Mouse (Mus musculus): ENCODE data around the gene Arpin. TPM values are rescaled to one million over a fixed set of nuclear protein-coding genes. Genes with fewer than 3 reads are reported as not detected.

Gene Arpin
- total RNA-seq (2015; ENCODE audit: low replicate concordance) (not detected in 2 replicates), total RNA-seq (2017; ENCODE audit: low replicate concordance) (0.34 and 0.42 TPM in 2 replicates)

DNA sequence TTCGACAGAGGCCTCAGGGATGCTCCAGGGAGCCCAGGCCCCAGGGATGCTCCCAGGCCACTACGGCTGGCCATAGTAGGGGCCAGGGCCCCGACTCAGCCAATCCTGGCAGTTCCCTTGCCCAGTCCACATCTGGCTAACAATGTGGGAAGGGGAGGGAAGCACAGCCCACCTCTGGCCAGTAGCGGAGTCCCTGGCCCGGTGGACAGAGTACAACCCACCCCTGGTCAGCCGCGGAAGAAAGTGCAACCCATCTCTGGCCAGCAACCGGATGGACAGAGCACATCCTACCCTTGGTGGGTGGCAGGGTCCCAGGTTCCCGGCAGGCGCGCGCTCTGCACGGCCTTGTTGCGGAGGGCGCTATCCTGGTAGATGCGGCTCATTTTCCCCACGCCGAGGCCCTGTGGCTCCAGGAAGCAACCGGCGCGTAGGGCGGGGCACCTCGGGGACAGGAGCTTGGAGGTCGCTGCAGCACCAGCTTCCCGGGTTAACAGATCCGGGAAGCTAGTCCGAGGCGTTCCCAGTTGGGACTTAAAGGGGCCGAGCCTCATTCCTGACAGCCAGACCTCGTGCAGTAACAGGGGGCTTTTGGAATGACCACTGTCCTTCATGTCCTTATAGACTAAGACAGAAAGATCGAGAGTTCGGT lies at the start of gene Arpin:
Gene Arpin, minus strand, starts transcription at position 498 of the 649 bp plus-strand sequence.
- ATAC-seq (replicated peaks; ENCODE audit: low FRiP score, poor library complexity, severe bottlenecking), result no peak

DNA sequence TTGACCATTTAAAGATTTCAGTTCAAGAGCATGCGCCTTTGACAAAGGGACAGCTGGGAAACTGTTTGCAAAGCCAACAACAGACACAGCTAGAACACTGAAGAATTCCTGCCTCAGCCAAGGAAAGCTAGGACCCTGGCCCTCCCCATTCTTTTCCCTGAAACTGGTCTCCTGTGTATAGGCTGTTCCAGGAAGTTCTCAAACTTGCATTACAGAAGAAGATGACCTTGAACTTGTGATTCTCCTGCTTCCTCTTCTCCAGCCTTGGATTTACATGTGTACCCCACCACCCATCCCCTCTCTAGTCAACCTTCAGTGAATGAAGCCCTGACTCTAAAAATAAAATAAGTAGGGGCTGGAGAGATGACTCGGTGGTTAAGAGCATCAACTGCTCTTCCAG lies 40.2 kb upstream of the Arpin start:
- no peak for ATAC-seq (replicated peaks; ENCODE audit: low FRiP score, poor library complexity, severe bottlenecking)

DNA sequence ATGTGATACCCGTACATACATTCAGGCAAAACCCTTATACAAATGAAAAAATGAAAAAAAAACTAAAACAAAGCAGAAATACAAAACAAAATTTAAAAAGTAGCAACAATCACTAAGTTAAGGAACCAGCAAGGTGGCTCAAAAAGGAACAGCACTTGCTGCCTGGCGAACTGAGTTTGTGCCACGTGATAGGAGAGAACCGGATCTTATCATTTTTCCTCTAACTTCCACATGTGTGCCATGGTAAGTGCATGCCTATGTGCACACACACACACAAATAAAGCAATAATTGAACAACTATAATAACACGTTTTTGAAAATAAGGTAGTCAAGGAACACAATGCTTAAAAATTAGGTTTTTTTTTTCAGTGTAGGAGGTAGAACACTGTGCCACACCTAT lies 37.0 kb upstream of the Arpin start:
- ATAC-seq (replicated peaks; ENCODE audit: low FRiP score, poor library complexity, severe bottlenecking), result no peak

DNA sequence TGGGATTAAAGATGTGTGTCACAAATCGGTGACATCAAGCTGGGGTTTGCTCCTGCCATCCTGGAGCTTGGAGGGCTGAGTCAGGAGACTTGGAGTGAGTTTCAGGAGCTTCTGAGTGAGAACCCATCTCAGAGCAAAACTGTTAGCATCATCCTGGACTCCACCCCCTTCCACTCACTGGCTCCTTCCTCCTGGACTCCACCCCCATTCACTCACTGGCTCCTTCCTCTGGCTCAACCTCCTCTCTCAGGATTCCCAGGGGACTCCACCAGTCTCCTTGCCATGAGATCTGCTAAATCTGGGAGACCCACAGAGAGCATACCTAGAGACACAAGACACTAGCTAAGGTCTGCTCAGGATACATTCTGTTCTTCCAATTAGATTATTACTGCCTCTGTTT lies 35.2 kb upstream of the Arpin start:
- ATAC-seq (replicated peaks; ENCODE audit: low FRiP score, poor library complexity, severe bottlenecking), result no peak

DNA sequence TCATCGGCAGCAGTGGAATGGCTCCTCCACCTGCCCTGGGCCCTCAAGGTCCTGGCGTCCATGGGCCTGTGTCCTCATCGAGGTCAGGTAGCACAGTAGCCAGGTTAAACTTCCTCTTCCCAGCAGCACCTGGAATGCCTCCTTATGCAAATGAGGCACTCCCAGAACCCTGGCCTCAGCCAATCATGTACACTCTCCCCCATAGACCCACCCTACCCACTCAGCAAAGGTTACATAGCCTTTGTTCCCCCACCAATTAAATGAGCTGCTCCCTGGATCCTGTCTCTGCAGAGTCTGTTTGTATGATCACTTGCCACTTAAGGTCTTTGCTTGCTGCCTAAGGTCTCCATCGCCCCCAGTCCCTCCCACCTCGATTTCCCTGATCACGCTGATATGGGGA lies 33.2 kb upstream of the Arpin start:
- ATAC-seq (replicated peaks; ENCODE audit: low FRiP score, poor library complexity, severe bottlenecking), result no peak

DNA sequence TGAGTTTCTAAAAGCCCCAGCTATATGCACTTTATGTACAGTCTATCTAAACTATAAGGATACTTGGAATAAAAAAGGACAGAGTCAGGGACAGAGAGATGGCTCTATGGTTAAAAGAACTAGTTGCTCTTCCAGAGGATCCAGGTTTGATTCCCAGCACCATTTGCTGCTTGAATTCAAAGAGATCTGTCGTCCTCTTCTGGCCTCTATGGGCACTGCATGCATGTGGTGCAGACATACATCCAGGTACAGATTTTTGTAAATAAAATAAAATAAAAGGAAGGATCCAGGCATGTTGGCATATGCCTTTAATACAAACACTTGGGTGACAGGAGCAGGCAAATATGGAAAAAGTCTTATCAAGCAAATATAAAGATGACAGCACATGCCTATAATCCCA lies 26.4 kb upstream of the Arpin start:
- no peak for ATAC-seq (replicated peaks; ENCODE audit: low FRiP score, poor library complexity, severe bottlenecking)

DNA sequence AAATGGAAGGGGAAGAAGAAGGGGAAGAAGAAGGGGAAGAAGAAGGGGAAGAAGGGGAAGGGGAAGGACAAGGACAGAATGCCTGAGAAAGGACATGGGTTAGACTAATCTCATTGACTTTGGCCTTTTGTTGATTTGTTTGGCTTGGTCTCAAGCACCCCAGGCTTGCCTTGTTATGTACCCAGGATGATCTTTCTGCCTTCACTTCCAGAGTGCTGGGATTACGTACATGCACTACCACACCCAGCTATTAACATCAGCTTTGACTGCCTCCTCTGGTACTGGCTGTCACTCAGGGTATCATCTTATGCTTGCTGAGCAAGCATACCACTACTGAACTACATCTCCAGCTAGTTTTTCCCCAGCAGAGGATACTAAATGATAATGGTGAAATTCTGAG lies 21.0 kb upstream of the Arpin start:
- ATAC-seq (replicated peaks; ENCODE audit: low FRiP score, poor library complexity, severe bottlenecking), result no peak

DNA sequence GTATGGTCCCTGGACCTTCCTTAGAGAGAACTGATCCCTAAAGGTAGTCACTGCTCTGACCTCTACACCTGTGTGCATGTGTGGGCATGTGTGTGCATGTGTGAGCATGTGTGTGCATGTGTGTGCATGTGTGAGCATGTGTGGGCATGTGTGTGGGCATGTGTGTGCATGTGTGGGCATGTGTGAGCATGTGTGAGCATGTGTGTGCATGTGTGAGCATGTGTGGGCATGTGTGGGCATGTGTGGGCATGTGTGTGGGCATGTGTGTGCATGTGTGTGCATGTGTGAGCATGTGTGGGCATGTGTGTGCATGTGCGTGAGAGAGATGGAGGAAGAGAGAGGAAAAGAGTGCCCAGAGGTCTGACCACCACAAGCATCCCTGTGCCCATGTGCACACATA lies 19.7 kb upstream of the Arpin start:
- ATAC-seq (replicated peaks; ENCODE audit: low FRiP score, poor library complexity, severe bottlenecking), result no peak

DNA sequence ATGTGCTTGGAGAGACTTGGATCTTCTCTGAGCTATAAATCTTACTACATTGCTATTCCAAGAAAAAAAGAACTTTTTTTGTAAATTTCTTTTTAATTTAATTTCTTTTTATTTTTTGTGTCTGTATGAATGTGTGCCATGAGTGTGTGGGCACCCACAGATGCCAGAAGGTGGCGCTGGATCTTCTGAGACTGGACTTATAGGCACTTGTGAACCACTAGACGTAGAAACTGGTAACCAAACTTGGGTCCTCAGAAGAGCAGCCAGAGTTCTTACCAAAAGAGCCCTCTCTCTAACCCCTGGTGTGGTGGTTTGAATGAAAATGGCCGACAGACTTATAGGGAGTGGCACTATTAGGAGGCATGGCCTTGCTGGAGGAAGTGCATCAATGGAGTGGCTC lies 15.9 kb upstream of the Arpin start:
- no peak for ATAC-seq (replicated peaks; ENCODE audit: low FRiP score, poor library complexity, severe bottlenecking)

DNA sequence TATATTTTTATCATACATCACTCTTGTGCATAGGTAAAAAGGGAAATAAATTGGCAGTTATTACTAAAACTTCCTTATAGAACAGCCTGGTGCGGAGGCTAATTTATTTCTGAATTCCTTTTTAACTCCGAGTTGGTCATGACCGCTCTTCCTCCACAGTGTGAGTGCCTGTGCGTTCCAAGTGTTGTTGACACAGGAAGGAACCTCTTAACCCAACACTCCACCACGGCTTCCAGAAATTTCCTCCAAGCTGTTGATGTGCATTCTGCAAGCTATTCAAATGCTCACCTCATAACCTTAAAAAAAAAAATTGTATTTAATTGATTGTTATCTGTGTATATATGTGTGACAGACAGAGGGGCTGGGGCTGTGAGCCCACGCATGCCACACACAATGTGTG lies 15.1 kb upstream of the Arpin start:
- no peak for ATAC-seq (replicated peaks; ENCODE audit: low FRiP score, poor library complexity, severe bottlenecking)

DNA sequence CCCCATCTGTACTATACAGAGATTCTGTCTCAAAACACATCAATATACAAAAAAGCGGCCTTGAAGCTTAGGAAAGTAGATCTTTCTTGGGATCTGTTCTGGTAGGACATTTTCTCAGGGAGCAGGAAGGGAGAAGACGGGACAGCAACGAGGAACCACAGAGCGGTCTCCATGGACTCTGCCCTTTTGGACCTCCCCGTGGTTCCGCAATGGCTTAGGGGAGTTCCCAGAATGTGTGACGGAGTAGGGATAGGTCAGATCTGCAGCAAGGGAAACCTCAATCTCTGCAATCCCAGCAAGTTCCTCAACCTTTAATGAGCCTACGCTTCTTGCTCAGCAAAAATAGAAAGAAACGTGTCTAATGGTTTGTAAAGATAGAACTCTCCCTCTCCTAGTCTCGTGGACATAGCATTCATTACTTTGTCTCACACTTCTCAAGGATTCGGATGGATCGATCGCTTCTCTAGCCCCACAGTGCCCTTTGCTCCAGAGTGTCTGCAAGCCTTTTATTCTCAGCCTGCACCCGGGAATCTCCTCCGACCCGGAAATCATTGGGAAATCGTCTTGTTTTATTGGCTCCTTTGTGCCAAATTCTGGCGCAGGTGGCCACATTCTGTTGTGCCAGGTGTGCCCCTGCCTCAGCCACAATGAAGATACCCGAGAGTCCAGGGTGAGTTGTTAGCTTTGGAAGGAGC lies 499 bp upstream of the Arpin start:
- no peak for ATAC-seq (replicated peaks; ENCODE audit: low FRiP score, poor library complexity, severe bottlenecking)

DNA sequence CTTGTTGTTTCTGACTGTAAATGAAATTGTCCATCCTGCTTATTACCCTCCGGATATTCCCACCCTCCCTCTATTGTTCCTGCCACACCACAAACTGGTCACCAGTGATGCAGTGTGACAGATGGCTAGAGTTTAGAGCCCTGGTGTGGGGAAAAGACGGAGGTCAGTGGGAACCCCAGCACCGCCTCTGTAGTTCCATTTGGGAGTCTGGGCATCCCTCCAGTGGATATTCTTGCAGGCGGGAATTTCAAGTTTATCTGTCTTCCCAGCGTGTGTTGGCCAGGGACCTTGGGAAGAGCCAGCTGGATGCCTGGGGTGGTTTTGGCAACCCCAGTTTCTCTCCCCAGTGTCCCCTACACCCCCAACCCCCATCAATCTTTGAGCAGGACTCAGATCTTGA lies 698 bp downstream of the Arpin start:
- no peak for ATAC-seq (replicated peaks; ENCODE audit: low FRiP score, poor library complexity, severe bottlenecking)

DNA sequence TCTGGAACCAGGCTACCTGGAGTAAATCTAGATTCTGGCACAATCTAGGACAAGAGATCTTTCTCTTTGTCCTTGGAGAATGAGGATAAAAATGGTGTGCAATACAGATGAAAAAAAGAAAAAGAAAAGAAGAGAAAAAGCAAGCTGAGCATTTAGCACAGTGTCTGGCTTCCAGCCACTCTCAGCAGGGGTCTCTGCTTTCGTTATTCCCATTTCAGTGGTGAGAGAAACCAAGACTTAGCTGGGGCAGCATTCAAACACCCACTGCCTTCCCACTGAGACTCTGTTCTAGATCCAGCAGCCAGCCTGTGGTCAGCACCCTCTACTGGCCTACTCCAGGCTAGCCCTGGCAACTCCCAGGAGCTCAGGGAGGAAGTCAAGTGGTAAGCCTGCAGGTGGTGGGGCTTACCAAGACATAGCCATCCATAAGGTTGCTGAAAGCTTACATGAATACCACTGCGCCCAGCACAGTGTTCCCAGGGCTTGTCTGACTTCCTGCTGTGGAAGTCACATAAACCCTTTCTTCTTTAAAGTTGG lies 6.6 kb downstream of the Arpin start:
- ATAC-seq (replicated peaks; ENCODE audit: low FRiP score, poor library complexity, severe bottlenecking), result no peak

DNA sequence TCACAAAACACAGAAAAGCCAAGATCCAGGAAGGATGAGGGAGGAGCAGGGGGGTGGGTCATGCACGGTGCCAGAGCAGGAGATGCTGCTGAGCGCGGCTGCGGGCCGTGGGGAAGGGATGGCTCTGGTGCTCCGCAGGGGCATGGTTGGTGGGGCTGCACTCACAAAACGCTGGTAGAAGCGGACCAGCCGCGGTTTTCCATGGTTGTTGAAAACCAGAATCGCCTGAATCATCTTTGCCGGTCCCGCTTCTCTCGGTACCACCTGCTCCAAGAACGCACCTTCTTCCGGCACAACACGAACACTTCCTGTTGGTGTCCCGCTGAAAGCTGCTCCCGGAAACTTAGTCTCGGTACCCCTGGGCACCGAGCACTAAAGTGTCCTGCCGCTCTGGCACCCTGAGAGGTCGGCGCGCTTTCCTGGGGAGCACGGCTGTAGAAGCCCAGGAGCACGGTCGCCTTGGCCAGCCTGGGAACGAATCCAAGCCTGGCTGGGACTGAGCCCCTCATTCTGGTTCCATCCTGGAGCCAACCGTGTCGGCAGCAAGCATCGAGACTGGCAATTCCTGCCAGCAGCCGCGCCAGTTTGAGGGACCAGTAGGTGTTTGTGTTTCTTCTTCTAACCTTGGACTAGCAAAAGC lies 14.7 kb downstream of the Arpin start, which contains the start of gene Ap3s2:
Gene Ap3s2, minus strand, starts transcription at position 306 of the 640 bp plus-strand sequence.
- ATAC-seq (replicated peaks; ENCODE audit: low FRiP score, poor library complexity, severe bottlenecking), result peak; percentile 93

DNA sequence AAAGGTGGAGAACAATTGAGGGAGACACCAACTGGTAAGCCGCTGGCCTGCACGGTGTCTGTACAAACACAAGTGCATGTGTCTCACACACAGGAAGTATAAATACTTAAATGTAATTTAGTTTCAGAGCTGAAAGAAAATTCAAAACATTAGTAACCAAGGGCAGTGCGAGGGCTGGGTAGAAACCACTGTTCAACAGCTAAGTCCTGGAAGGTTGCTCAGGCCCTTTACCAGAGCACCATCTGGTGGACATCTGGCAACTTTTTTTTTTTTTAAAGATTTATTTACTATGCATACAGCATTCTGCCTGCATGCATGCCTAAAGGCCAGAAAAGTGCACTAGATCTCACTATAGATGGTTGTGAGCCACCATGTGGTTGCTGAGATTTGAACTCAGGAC lies 20.6 kb downstream of the Arpin start:
- ATAC-seq (replicated peaks; ENCODE audit: low FRiP score, poor library complexity, severe bottlenecking), result no peak

DNA sequence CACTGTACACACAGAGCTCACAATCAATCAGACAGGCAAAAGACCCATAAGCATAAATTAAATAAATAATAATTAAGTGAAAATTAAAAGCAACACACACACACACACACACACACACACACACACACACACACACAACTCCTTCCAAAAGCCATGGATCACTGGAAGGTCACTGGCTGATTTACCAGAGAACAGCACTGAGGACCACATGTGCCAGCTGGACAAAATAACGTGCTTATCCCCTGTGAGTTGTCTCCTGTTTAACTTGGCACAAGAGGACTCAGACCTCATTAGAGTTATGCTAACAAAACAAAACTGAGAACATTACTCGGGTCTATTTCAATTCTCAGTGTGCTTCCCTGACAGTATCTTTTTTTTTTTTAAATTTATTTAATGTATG lies 27.8 kb downstream of the Arpin start:
- no peak for ATAC-seq (replicated peaks; ENCODE audit: low FRiP score, poor library complexity, severe bottlenecking)

DNA sequence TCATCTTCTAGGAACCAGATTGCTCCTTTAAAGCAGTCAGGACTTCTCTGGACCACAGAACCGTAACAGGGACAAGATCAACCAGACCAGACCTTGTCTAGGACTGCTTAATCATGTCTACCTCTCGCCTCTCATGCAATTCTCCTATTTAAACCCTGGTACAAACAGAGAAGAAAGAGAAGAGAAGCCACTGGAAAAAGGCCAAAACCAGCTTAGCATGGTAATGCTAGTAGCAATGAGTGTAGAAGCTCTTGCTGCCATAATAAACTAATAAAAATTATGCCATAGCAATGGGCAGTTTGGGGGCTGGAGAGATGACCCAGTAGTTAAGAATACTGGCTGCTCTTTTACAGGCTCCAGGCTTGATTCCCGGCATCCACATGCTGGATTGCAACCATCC lies 28.2 kb downstream of the Arpin start:
- ATAC-seq (replicated peaks; ENCODE audit: low FRiP score, poor library complexity, severe bottlenecking), result no peak

DNA sequence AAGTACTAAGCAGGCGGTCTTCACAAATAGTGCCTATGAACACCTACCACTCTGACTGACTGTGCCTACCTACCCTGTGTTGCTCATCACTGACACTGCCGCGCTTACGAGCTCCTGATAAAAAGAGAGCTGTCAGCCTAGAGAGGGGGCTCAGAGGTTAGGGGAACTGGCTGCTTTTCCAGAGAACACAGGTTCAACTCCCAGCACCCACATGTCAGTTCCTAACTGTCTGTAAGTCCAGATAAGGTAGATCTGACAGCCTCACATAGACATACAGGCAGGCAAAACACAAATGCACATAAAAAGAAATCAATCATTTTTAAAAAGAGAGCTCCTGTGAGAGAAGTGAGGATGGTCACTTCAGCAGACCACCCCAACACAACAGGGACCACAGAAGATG lies 30.0 kb downstream of the Arpin start:
- ATAC-seq (replicated peaks; ENCODE audit: low FRiP score, poor library complexity, severe bottlenecking), result no peak

DNA sequence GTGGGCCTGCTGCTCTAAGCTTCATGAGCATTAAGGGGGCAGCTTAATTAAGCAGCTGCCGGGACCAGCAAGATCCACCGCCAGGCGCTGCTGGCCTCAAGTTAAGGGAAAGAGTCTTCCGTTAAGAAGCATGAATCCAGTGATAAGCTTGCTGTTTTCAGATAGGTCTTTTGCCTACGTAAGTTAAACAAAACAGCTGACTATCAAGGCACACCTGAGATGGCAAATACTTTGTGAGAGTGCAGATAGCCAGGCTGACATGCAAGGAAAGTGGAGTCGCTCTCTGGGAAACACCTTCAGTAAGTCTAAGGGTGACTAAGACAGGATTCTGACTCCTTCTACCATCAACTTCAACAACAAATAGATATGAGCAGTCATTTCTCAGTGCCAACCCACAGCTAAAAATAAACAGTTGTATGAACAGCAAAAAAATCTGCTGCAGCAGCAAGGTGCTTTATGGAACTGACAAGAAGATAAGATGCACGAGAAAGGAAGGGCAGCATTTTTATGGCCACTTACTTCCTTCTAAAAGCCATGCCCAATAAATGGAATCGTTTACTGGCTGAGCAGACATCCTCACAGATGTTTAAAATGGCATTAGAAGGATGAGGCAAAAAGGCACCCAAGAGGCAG lies 31.9 kb downstream of the Arpin start:
- ATAC-seq (replicated peaks; ENCODE audit: low FRiP score, poor library complexity, severe bottlenecking), result no peak

DNA sequence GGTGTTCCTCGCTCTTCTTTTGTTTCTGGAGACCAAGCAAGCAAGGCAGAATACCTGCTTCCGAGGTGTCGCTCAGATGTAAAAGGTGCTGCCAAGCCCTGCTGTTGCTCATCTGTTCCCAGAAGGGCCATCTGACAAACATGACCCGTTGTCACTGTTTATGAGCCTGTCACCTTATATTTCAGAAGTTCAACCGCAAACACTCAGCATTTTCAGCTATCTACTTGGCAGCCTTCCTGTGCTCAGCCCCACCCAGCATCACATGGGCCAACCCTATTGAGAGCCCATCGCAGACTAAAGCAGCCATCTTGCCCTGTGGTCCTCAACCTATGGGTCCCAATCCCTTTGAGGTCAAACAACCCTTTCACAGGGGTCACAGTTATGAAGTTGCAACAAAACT lies 34.4 kb downstream of the Arpin start:
- ATAC-seq (replicated peaks; ENCODE audit: low FRiP score, poor library complexity, severe bottlenecking), result peak; percentile 92
